Mouse (Mus musculus): ENCODE data around the gene Adgrf3.

DNA sequence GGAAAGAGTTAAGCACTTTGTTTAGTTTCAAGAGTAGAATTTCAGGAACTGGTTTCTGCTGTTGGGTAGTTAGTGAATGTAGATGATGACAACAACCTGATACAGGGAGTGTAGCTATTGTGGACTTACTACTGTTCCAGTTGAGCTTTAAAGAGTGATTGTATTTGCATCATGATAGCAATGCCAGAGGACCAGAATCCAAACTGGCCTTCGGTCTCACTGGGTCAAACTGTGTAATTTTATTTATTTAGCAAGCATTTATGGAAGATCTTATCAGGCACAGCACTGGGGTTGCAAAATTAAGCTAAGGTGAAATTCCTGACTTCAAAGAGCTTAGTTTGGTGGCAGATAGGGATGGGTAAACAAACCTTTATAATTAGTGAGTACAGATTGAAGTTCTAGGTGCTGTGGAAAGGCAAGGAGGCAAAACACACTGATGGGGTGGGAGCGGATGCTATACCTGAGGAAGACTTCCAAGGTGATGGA lies 30.2 kb upstream of the Adgrf3 start:
- no peak for TF ChIP-seq CTCF (IDR thresholded peaks at IDR 0.05; ENCODE audit: low read depth, low read length)
- no peak for TF ChIP-seq POLR2A (IDR thresholded peaks at IDR 0.05; ENCODE audit: borderline replicate concordance, low read depth, low read length)

Data from bone marrow macrophage, adult 2 months (primary cell).